Mouse (Mus musculus): ENCODE results near the gene Ap1g2.

The Ap1g2 gene

GRCm38 (mm10) chr14:55086009-55086514 is 20.3 kb downstream of the Ap1g2 start:
- no peak for DNase-seq (ENCODE audit: low spot score)

- peak; percentile 40 for DNase-seq (ENCODE audit: low spot score)
Observed at GRCm38 (mm10) chr14:55085324-55086008, 20.9 kb downstream of the Ap1g2 start.

- no peak for DNase-seq (ENCODE audit: low spot score)
Observed at GRCm38 (mm10) chr14:55083481-55083880, 22.9 kb downstream of the Ap1g2 start.

- no peak for DNase-seq (ENCODE audit: low spot score)
Observed at GRCm38 (mm10) chr14:55081105-55081504, 25.3 kb downstream of the Ap1g2 start.

- peak; percentile 55 for DNase-seq (ENCODE audit: low spot score)
Observed at GRCm38 (mm10) chr14:55079214-55079970, 27.0 kb downstream of the Ap1g2 start.

- DNase-seq (ENCODE audit: low spot score), result no peak
Observed at GRCm38 (mm10) chr14:55078366-55078989, 27.9 kb downstream of the Ap1g2 start.

- DNase-seq (ENCODE audit: low spot score), result no peak
Observed at GRCm38 (mm10) chr14:55077481-55078365, 28.7 kb downstream of the Ap1g2 start.

- no peak for DNase-seq (ENCODE audit: low spot score)
Observed at GRCm38 (mm10) chr14:55076956-55077355, 29.4 kb downstream of the Ap1g2 start.

- no peak for DNase-seq (ENCODE audit: low spot score)
Observed at GRCm38 (mm10) chr14:55076224-55076623, 30.2 kb downstream of the Ap1g2 start.

GRCm38 (mm10) chr14:55074416-55074815 is 32.0 kb downstream of the Ap1g2 start:
- DNase-seq (ENCODE audit: low spot score), result no peak

GRCm38 (mm10) chr14:55071756-55072155 is 34.6 kb downstream of the Ap1g2 start:
- no peak for DNase-seq (ENCODE audit: low spot score)

GRCm38 (mm10) chr14:55066042-55066441 is 40.4 kb downstream of the Ap1g2 start:
- DNase-seq (ENCODE audit: low spot score), result no peak

GRCm38 (mm10) chr14:55065391-55065790 is 41.0 kb downstream of the Ap1g2 start:
- DNase-seq (ENCODE audit: low spot score), result no peak

GRCm38 (mm10) chr14:55064481-55065370 is 41.7 kb downstream of the Ap1g2 start:
- no peak for DNase-seq (ENCODE audit: low spot score)

GRCm38 (mm10) chr14:55063581-55064381 is 42.6 kb downstream of the Ap1g2 start:
- DNase-seq (ENCODE audit: low spot score), result no peak

- DNase-seq (ENCODE audit: low spot score), result no peak
Observed at GRCm38 (mm10) chr14:55063117-55063516, 43.3 kb downstream of the Ap1g2 start.

GRCm38 (mm10) chr14:55062626-55063025 is 43.8 kb downstream of the Ap1g2 start:
- peak; percentile 33 for DNase-seq (ENCODE audit: low spot score)

GRCm38 (mm10) chr14:55061845-55062244 is 44.5 kb downstream of the Ap1g2 start:
- DNase-seq (ENCODE audit: low spot score), result no peak

GRCm38 (mm10) chr14:55059931-55060330 is 46.5 kb downstream of the Ap1g2 start:
- no peak for DNase-seq (ENCODE audit: low spot score)

- no peak for DNase-seq (ENCODE audit: low spot score)
Observed at GRCm38 (mm10) chr14:55059009-55059408, 47.4 kb downstream of the Ap1g2 start.

Measured in ovary, postnatal 36 days (tissue).